Mouse (Mus musculus): ENCODE data around the gene Cmbl.

DNA sequence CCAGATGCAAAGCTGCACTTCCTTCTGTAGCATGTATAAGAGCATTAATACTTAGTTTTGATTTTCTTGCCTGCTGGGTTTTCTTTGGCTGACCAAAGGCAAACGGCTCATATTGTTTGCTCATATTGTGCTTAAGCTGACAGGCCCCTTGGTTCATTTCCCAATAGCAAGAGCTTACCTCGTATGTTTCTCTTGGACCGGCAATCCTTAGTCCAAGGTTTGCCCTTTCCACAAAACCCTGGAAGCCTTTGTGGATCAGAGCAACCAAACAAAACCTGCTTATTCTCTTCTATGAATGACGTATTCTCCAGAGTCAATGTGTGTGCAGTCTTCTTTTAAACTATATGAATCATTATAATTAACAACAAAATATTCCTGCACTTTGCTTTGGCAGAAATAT lies 14.8 kb upstream of the Cmbl start:
- TF ChIP-seq CTCF (IDR thresholded peaks at IDR 0.05; ENCODE audit: low read depth), result no peak
- no peak for TF ChIP-seq EP300 (IDR thresholded peaks at IDR 0.05; ENCODE audit: low read depth)

Measured in liver, embryonic 14.5 days (tissue).